19 mouse cellular contexts compared by ENCODE assay signal in genomic region chr9:41199456-41200252, GRCm38 (mm10). TPM values are rescaled to one million over a fixed set of nuclear protein-coding genes. Genes with fewer than 3 reads are reported as not detected.
DNase-seq lines count a peak whose midpoint lies in the region; ATAC-seq lines count a peak whose summit lies in the region.
"Had no signal": no experiment of that assay in that cellular context is flagged by ENCODE, and none has a peak within 500 bp of the region (broad histone marks: within the 10 kb centered on the region; RNA-seq: fewer than 3 reads in every experiment).

No protein-coding gene starts in this region.

- H3K36me3 ChIP-seq in kidney, embryonic 15.5 days = no peaks in the 10 kb centered on the region
- H3K36me3 ChIP-seq in limb, embryonic 10.5 days = no peaks in the 10 kb centered on the region
- H3K36me3 ChIP-seq: heart, embryonic 10.5 days; limb, embryonic 15.5 days; stomach, embryonic 15.5 days had no signal

- ATAC-seq in kidney, embryonic 15.5 days (replicated peaks; ENCODE audit: low FRiP score) = 0 out of 2 replicates have a peak, but pooled peaks have one; percentile 40
- ATAC-seq: forebrain, embryonic 13.5 days; midbrain, embryonic 16.5 days had no signal

- H3K9ac ChIP-seq in kidney, embryonic 15.5 days = no peak overlapping the region
- H3K9ac ChIP-seq: forebrain, embryonic 13.5 days; hindbrain, embryonic 14.5 days; limb, embryonic 15.5 days; stomach, embryonic 15.5 days had no signal

- no peaks in the 10 kb centered on the region for H3K27me3 ChIP-seq in kidney, embryonic 15.5 days
- no peaks in the 10 kb centered on the region for H3K27me3 ChIP-seq in limb, embryonic 10.5 days (ENCODE audit: low read depth, poor library complexity, severe bottlenecking)
- H3K27me3 ChIP-seq: forebrain, embryonic 13.5 days; limb, embryonic 15.5 days; stomach, embryonic 15.5 days had no signal

- H3K9me3 ChIP-seq in kidney, embryonic 15.5 days (replicated peaks) = no peaks in the 10 kb centered on the region
- no peaks in the 10 kb centered on the region for H3K9me3 ChIP-seq in limb, embryonic 10.5 days (replicated peaks)
- H3K9me3 ChIP-seq: forebrain, embryonic 13.5 days; heart, embryonic 10.5 days; limb, embryonic 15.5 days; stomach, embryonic 15.5 days had no signal

- no peak overlapping the region for H3K4me3 ChIP-seq in kidney, embryonic 15.5 days (replicated peaks)
- no peak overlapping the region for H3K4me3 ChIP-seq in limb, embryonic 10.5 days
- H3K4me3 ChIP-seq: forebrain, embryonic 13.5 days; heart, embryonic 10.5 days; limb, embryonic 15.5 days; megakaryocyte, embryonic 14.5 days; stomach, embryonic 15.5 days had no signal

- H3K27ac ChIP-seq in kidney, embryonic 15.5 days = peak overlapping the region; percentile 28; the same call in 1 of the 2 replicates
- peak overlapping the region; percentile 11; the same call in 1 of the 2 replicates for H3K27ac ChIP-seq in limb, embryonic 10.5 days
- H3K27ac ChIP-seq: forebrain, embryonic 13.5 days; heart, embryonic 10.5 days; hindbrain, embryonic 14.5 days; limb, embryonic 15.5 days; stomach, embryonic 15.5 days had no signal

- WGBS in kidney, embryonic 15.5 days = 61% methylated on average over 22 of the region's 22 CpGs
- 84% methylated on average over 22 of the region's 22 CpGs for WGBS in limb, embryonic 10.5 days

- DNase-seq in cerebellum, adult 9-10 months = peak; percentile 70
- DNase-seq in cerebellum, adult 8-10 months = no peak
- DNase-seq in kidney, adult 18-20 months = peak; percentile 22
- no peak for DNase-seq in kidney, adult 8-10 months
- DNase-seq in limb, embryonic 10.5 days (ENCODE audit: low spot score) = no peak
- DNase-seq in left cerebral cortex, adult 9 months (ENCODE audit: low spot score in 2 of 2) = no peak
- no peak for DNase-seq in frontal cortex, adult 2 months (ENCODE audit: extremely low spot score in 1 of 2, low spot score in 1 of 2)
- DNase-seq: gastrocnemius, postnatal 36 days; heart, postnatal 10 days; lung, postnatal 10 days; right cerebral cortex, adult 18-20 months had no signal

- H3K4me2 ChIP-seq in kidney, embryonic 15.5 days = no peak overlapping the region
- H3K4me2 ChIP-seq: forebrain, embryonic 13.5 days; hindbrain, embryonic 14.5 days; limb, embryonic 15.5 days; stomach, embryonic 15.5 days had no signal

- H3K4me1 ChIP-seq in kidney, embryonic 15.5 days = peaks cover 10% of the 10 kb centered on the region
- peaks cover 15% of the 10 kb centered on the region for H3K4me1 ChIP-seq in limb, embryonic 10.5 days
- H3K4me1 ChIP-seq: forebrain, embryonic 13.5 days; heart, embryonic 10.5 days; megakaryocyte, embryonic 14.5 days; stomach, embryonic 15.5 days had no signal

RNA-seq across cellular contexts. Expression of gene Ubash3b, which starts 38.2 kb away (rescaled TPM):
- polyA plus RNA-seq in kidney, embryonic 15.5 days (2015; fragmentation: Nextera tagmentation; extraction: Ambion mirVana) = 8.1 and 8.7 TPM in 2 replicates
- 6.9 and 7.8 TPM in 2 replicates for polyA plus RNA-seq in limb, embryonic 10.5 days (2016; fragmentation: Nextera tagmentation; extraction: Ambion mirVana)
- polyA plus RNA-seq in frontal cortex, adult 2 months (2012; rRNA removed) = 18.6 and 19.1 TPM in 2 replicates

Comparison
In these comparisons a context has a peak if more than half of its experiments do, and no peak if none do; other contexts are left out.
1. DNase-seq: peak in cerebellum, adult 9-10 months (single experiment) and kidney, adult 18-20 months (single experiment); none in cerebellum, adult 8-10 months (single experiment), kidney, adult 8-10 months (0 of 2), limb, embryonic 10.5 days (single experiment), left cerebral cortex, adult 9 months (0 of 2) and frontal cortex, adult 2 months (0 of 2).